In the genomic region with DNA sequence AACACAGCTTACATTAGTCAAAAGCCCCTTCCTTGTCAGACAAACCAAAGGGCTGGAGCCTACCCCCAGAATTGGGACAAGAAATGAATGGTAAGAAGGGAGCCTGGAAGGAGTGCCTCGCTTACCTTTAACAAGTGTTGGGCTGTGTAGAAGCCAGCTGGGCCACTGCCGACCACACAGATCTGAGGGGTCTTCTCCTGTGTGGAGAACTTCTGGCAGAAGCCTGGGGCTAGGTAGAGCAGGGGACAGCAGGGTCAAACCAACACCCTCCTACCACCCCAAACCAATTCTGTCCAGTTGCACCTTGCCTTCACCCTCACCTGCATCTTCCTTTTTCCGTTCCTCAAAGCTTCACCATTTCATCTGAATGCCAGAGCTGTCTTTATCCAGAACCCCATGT, we compare ENCODE assay signal across 9 mouse cellular contexts. TPM values are rescaled to one million over a fixed set of nuclear protein-coding genes. Genes with fewer than 3 reads are reported as not detected.
DNase-seq lines count a peak whose midpoint lies in the region; ATAC-seq and TF ChIP-seq lines count a peak whose summit lies in the region.
"Had no signal": no experiment of that assay in that cellular context is flagged by ENCODE, and none has a peak within 500 bp of the region (broad histone marks: within the 10 kb centered on the region; RNA-seq: fewer than 3 reads in every experiment).

No protein-coding gene starts in this region.

- no peaks in the 10 kb centered on the region for H3K9me3 ChIP-seq in heart, embryonic 12.5 days (replicated peaks)
- no peaks in the 10 kb centered on the region for H3K9me3 ChIP-seq in G1E (replicated peaks)
- no peaks in the 10 kb centered on the region for H3K9me3 ChIP-seq in hindbrain, embryonic 12.5 days (replicated peaks)
- no peaks in the 10 kb centered on the region for H3K9me3 ChIP-seq in midbrain, embryonic 11.5 days (ENCODE audit: control insufficient read depth, low read length)

- no peak for TF ChIP-seq CTCF in G1E (IDR thresholded peaks at IDR 0.05; ENCODE audit: low read depth, low read length)

- H3K4me2 ChIP-seq in heart, embryonic 12.5 days, result peak overlapping the region; percentile 91
- H3K4me2 ChIP-seq in hindbrain, embryonic 12.5 days (replicated peaks), result peak overlapping the region; percentile 72
- H3K4me2 ChIP-seq in midbrain, embryonic 11.5 days, result peak overlapping the region; percentile 67

- H3K9ac ChIP-seq in heart, embryonic 12.5 days, result peak overlapping the region; percentile 80; the same call in 1 of the 2 replicates
- H3K9ac ChIP-seq in hindbrain, embryonic 12.5 days, result peak overlapping the region; percentile 73
- H3K9ac ChIP-seq in midbrain, embryonic 11.5 days (ENCODE audit: low read length), result peak overlapping the region; percentile 77

- H3K4me3 ChIP-seq in heart, embryonic 12.5 days, result peak overlapping the region; percentile 61
- peak overlapping the region; percentile 84 for H3K4me3 ChIP-seq in G1E (ENCODE audit: low read depth, low read length)
- peak overlapping the region; percentile 52 for H3K4me3 ChIP-seq in hindbrain, embryonic 12.5 days
- peak overlapping the region; percentile 45 for H3K4me3 ChIP-seq in midbrain, embryonic 11.5 days (ENCODE audit: low read depth, low read length)

- 64% methylated on average over 3 of the region's 3 CpGs for WGBS in heart, embryonic 12.5 days
- 62% methylated on average over 3 of the region's 3 CpGs for WGBS in hindbrain, embryonic 12.5 days
- 69% methylated on average over 3 of the region's 3 CpGs for WGBS in midbrain, embryonic 11.5 days

- H3K4me1 ChIP-seq in heart, embryonic 12.5 days (replicated peaks), result peaks cover 17% of the 10 kb centered on the region
- peaks cover 67% of the 10 kb centered on the region for H3K4me1 ChIP-seq in G1E (ENCODE audit: insufficient read depth, low read depth, low read length)
- H3K4me1 ChIP-seq in hindbrain, embryonic 12.5 days, result peaks cover 21% of the 10 kb centered on the region
- H3K4me1 ChIP-seq in midbrain, embryonic 11.5 days (ENCODE audit: control insufficient read depth, insufficient read depth, low read length), result peaks cover 17% of the 10 kb centered on the region

- peaks cover 6% of the 10 kb centered on the region; the same call in 1 of the 2 replicates for H3K27me3 ChIP-seq in heart, embryonic 12.5 days (replicated peaks)
- no peaks in the 10 kb centered on the region for H3K27me3 ChIP-seq in G1E (ENCODE audit: insufficient read depth, low read length)
- H3K27me3 ChIP-seq in hindbrain, embryonic 12.5 days, result no peaks in the 10 kb centered on the region
- H3K27me3 ChIP-seq in midbrain, embryonic 11.5 days (ENCODE audit: control insufficient read depth, insufficient read depth, low read length), result no peaks in the 10 kb centered on the region

- no peaks in the 10 kb centered on the region for H3K36me3 ChIP-seq in heart, embryonic 12.5 days
- H3K36me3 ChIP-seq in G1E (replicated peaks), result peaks cover 41% of the 10 kb centered on the region
- no peaks in the 10 kb centered on the region for H3K36me3 ChIP-seq in hindbrain, embryonic 12.5 days
- H3K36me3 ChIP-seq in midbrain, embryonic 11.5 days (ENCODE audit: control insufficient read depth, insufficient read depth, low read length), result no peaks in the 10 kb centered on the region

- H3K27ac ChIP-seq in heart, embryonic 12.5 days (ENCODE audit: poor library complexity, severe bottlenecking), result no peak overlapping the region
- no peak overlapping the region for H3K27ac ChIP-seq in hindbrain, embryonic 12.5 days
- H3K27ac ChIP-seq in midbrain, embryonic 11.5 days (ENCODE audit: low read depth, low read length), result no peak overlapping the region

- ATAC-seq in heart, embryonic 12.5 days (ENCODE audit: insufficient number of reproducible peaks, low FRiP score), result no peak
- ATAC-seq in G1E (ENCODE audit: extremely low read depth, insufficient number of reproducible peaks, low FRiP score, poor library complexity, severe bottlenecking), result no peak
- no peak for ATAC-seq in hindbrain, embryonic 12.5 days (ENCODE audit: low FRiP score)
- no peak for ATAC-seq in midbrain, embryonic 11.5 days (ENCODE audit: low FRiP score)
- ATAC-seq in monocyte, adult 5-6 weeks (replicated peaks; ENCODE audit: insufficient number of reproducible peaks, low FRiP score, low TSS enrichment, poor library complexity, severe bottlenecking), result no peak

- no peak for DNase-seq in heart, adult 9 months (ENCODE audit: low spot score in 2 of 2)
- no peak for DNase-seq in G1E (ENCODE audit: low spot score)
- DNase-seq in midbrain, embryonic 11.5 days (ENCODE audit: low spot score, missing footprints), result no peak
- no peak for DNase-seq in B cell, adult 2 months
- no peak for DNase-seq in right cerebral cortex, adult 2 months (ENCODE audit: low spot score in 2 of 2)

RNA-seq across cellular contexts. Expression of a gene that starts 0.9 kb away (rescaled TPM):
- polyA plus RNA-seq in heart, embryonic 12.5 days (2016; fragmentation: Nextera tagmentation; extraction: Ambion mirVana), result 11.3 and 12.3 TPM in 2 replicates
- total RNA-seq in G1E (2014; fragmentation: Nextera tagmentation) (3.7 and 10.4 TPM in 2 replicates), G1E (2017) (10.7 and 11.1 TPM in 2 replicates)
- polyA plus RNA-seq in G1E (2012), result 32.2 and 36.3 TPM in 2 replicates
- 15.4 and 18.0 TPM in 2 replicates for polyA plus RNA-seq in hindbrain, embryonic 12.5 days (2016; fragmentation: Nextera tagmentation; extraction: Ambion mirVana)
- polyA plus RNA-seq in midbrain, embryonic 11.5 days (2014; fragmentation: Nextera tagmentation; extraction: Ambion mirVana), result 11.2 and 12.7 TPM in 2 replicates
- 8.4 to 14.8 TPM (median 11.7 TPM) in 3 replicates for total RNA-seq in monocyte, adult 5-6 weeks (2017)

RNA-seq across cellular contexts. Expression of a gene that starts 8.9 kb away (rescaled TPM):
- polyA plus RNA-seq in heart, embryonic 12.5 days (2016; fragmentation: Nextera tagmentation; extraction: Ambion mirVana), result 0.15 and 0.21 TPM in 2 replicates
- 0.53 TPM in 1 of 2 replicates, not detected in the other for total RNA-seq in G1E (2014; fragmentation: Nextera tagmentation)
- total RNA-seq in G1E (2017), result 0.06 TPM in 1 of 2 replicates, not detected in the other
- not detected in 2 replicates for polyA plus RNA-seq in G1E (2012)
- 0.21 and 0.57 TPM in 2 replicates for polyA plus RNA-seq in hindbrain, embryonic 12.5 days (2016; fragmentation: Nextera tagmentation; extraction: Ambion mirVana)
- 0.04 and 0.18 TPM in 2 replicates for polyA plus RNA-seq in midbrain, embryonic 11.5 days (2014; fragmentation: Nextera tagmentation; extraction: Ambion mirVana)
- total RNA-seq in monocyte, adult 5-6 weeks (2017), result not detected in 3 replicates
- total RNA-seq: liver, adult 2 months had no signal

RNA-seq across cellular contexts. Expression of a gene that starts 21.5 kb away (rescaled TPM):
- 0.51 and 0.86 TPM in 2 replicates for polyA plus RNA-seq in heart, embryonic 12.5 days (2016; fragmentation: Nextera tagmentation; extraction: Ambion mirVana)
- total RNA-seq in G1E (2014; fragmentation: Nextera tagmentation), result not detected in 2 replicates
- 0.06 and 0.38 TPM in 2 replicates for total RNA-seq in G1E (2017)
- not detected in 2 replicates for polyA plus RNA-seq in G1E (2012)
- polyA plus RNA-seq in hindbrain, embryonic 12.5 days (2016; fragmentation: Nextera tagmentation; extraction: Ambion mirVana), result 0.13 and 0.25 TPM in 2 replicates
- 0.23 and 0.28 TPM in 2 replicates for polyA plus RNA-seq in midbrain, embryonic 11.5 days (2014; fragmentation: Nextera tagmentation; extraction: Ambion mirVana)
- total RNA-seq in monocyte, adult 5-6 weeks (2017), result 0.11 to 0.78 TPM (median 0.38 TPM) in 3 replicates

RNA-seq across cellular contexts. Expression of a gene that starts 31.0 kb away (rescaled TPM):
- polyA plus RNA-seq in heart, embryonic 12.5 days (2016; fragmentation: Nextera tagmentation; extraction: Ambion mirVana), result not detected in 2 replicates
- not detected in 2 replicates for total RNA-seq in G1E (2014; fragmentation: Nextera tagmentation)
- total RNA-seq in G1E (2017), result not detected in 2 replicates
- not detected in 2 replicates for polyA plus RNA-seq in G1E (2012)
- polyA plus RNA-seq in hindbrain, embryonic 12.5 days (2016; fragmentation: Nextera tagmentation; extraction: Ambion mirVana), result not detected in 2 replicates
- polyA plus RNA-seq in midbrain, embryonic 11.5 days (2014; fragmentation: Nextera tagmentation; extraction: Ambion mirVana), result not detected in 2 replicates
- not detected in 3 replicates for total RNA-seq in monocyte, adult 5-6 weeks (2017)
- total RNA-seq: liver, adult 2 months had no signal
- polyA plus RNA-seq: liver, adult 2 months had no signal

RNA-seq across cellular contexts. Expression of a gene that starts 45.9 kb away (rescaled TPM):
- polyA plus RNA-seq in heart, embryonic 12.5 days (2016; fragmentation: Nextera tagmentation; extraction: Ambion mirVana), result 0.06 and 0.08 TPM in 2 replicates
- total RNA-seq in G1E (2014; fragmentation: Nextera tagmentation), result not detected in 2 replicates
- 0.05 and 0.06 TPM in 2 replicates for total RNA-seq in G1E (2017)
- polyA plus RNA-seq in G1E (2012), result not detected in 2 replicates
- not detected in 2 replicates for polyA plus RNA-seq in hindbrain, embryonic 12.5 days (2016; fragmentation: Nextera tagmentation; extraction: Ambion mirVana)
- polyA plus RNA-seq in midbrain, embryonic 11.5 days (2014; fragmentation: Nextera tagmentation; extraction: Ambion mirVana), result 0.08 TPM in 1 of 2 replicates, not detected in the other
- not detected in 3 replicates for total RNA-seq in monocyte, adult 5-6 weeks (2017)
